Mouse (Mus musculus) embryo, embryonic 10 days (tissue): ENCODE data around the gene Spry1.
"Not testable (repeated sequence)": the region's sequence is repeated elsewhere in the genome, so short reads cannot be mapped to it uniquely, and the experiment has no call there.

ENCODE experiments used
- DNase-seq: peaks from one replicate; pipeline ENCODE4 v3.0.0-alpha.2; 2015; ENCODE audit warnings: low spot score

Gene Spry1

GRCm38 (mm10) chr3:37639690-37640089, at the start of gene Spry1:
Spry1 (plus strand) TSS chr3:37639947.
- DNase-seq = peak; percentile 95

GRCm38 (mm10) chr3:37595721-37596120, 44.0 kb upstream of the Spry1 start:
- no peak for DNase-seq

GRCm38 (mm10) chr3:37596519-37596918, 43.2 kb upstream of the Spry1 start:
- DNase-seq = no peak

GRCm38 (mm10) chr3:37597200-37597599, 42.5 kb upstream of the Spry1 start:
- DNase-seq = no peak

- DNase-seq = not testable (repeated sequence)
Observed at GRCm38 (mm10) chr3:37599641-37600040, 40.1 kb upstream of the Spry1 start.

- no peak for DNase-seq
Observed at GRCm38 (mm10) chr3:37602356-37602755, 37.4 kb upstream of the Spry1 start.

- DNase-seq = no peak
Observed at GRCm38 (mm10) chr3:37602890-37603289, 36.9 kb upstream of the Spry1 start.

GRCm38 (mm10) chr3:37603541-37603940, 36.2 kb upstream of the Spry1 start:
- DNase-seq = no peak

GRCm38 (mm10) chr3:37604976-37605875, 34.5 kb upstream of the Spry1 start:
- no peak for DNase-seq

GRCm38 (mm10) chr3:37605876-37606238, 33.9 kb upstream of the Spry1 start:
- no peak for DNase-seq

- DNase-seq = no peak
Observed at GRCm38 (mm10) chr3:37608926-37609325, 30.8 kb upstream of the Spry1 start.

- DNase-seq = no peak
Observed at GRCm38 (mm10) chr3:37610670-37611069, 29.1 kb upstream of the Spry1 start.

- no peak for DNase-seq
Observed at GRCm38 (mm10) chr3:37613722-37614121, 26.0 kb upstream of the Spry1 start.

GRCm38 (mm10) chr3:37614878-37615650, 24.7 kb upstream of the Spry1 start:
- DNase-seq = no peak

- DNase-seq = no peak
Observed at GRCm38 (mm10) chr3:37616586-37617547, 22.9 kb upstream of the Spry1 start.

- no peak for DNase-seq
Observed at GRCm38 (mm10) chr3:37632246-37632645, 7.5 kb upstream of the Spry1 start.

- DNase-seq = no peak
Observed at GRCm38 (mm10) chr3:37632751-37633150, 7.0 kb upstream of the Spry1 start.

GRCm38 (mm10) chr3:37634648-37635047, 5.1 kb upstream of the Spry1 start:
- DNase-seq = peak; percentile 57

GRCm38 (mm10) chr3:37636921-37637320, 2.8 kb upstream of the Spry1 start:
- no peak for DNase-seq

- peak; percentile 49 for DNase-seq
Observed at GRCm38 (mm10) chr3:37640162-37640721, 495 bp downstream of the Spry1 start.

- DNase-seq = peak; percentile 80
Observed at GRCm38 (mm10) chr3:37640810-37641209, 1.1 kb downstream of the Spry1 start.
